Mouse (Mus musculus) liver, embryonic 16.5 days (tissue): ENCODE data around the gene Sec24c. TPM values are rescaled to one million over a fixed set of nuclear protein-coding genes. Genes with fewer than 3 reads are reported as not detected.
A peak's percentile ranks its signal among the peaks of the same experiment; 100 is the strongest.

Source experiments
- ATAC-seq: fragments of 200-750 bp; cut with Nextera tagmentation; 2 replicates; pipeline ENCODE4 v1.8.0; 2017; ENCODE audit warnings: low read depth, mild to moderate bottlenecking, moderate number of reproducible peaks, moderate library complexity
- H3K27ac ChIP-seq: fragments of 300-500 bp; sonication (generic); 2 replicates; pipeline ENCODE4 v1.5.1; 2014; ENCODE audit warnings: mild to moderate bottlenecking, low read length
- H3K27me3 ChIP-seq: fragments of 300-500 bp; sonication (generic); 2 replicates; pipeline ENCODE4 v1.6.1; 2014; ENCODE audit warnings: low read depth, low read length, mixed read lengths; ENCODE audit not compliant: control insufficient read depth, insufficient read depth
- H3K36me3 ChIP-seq: fragments of 300-500 bp; sonication (generic); 2 replicates; pipeline ENCODE4 v1.6.1; 2014; ENCODE audit warnings: mild to moderate bottlenecking; ENCODE audit not compliant: control insufficient read depth, insufficient read depth
- H3K4me1 ChIP-seq: fragments of 300-500 bp; sonication (generic); 2 replicates; pipeline ENCODE4 v1.6.1; 2014; ENCODE audit warnings: low read depth, low read length, mixed read lengths; ENCODE audit not compliant: control insufficient read depth
- H3K4me2 ChIP-seq: fragments of 300-500 bp; sonication (generic); 2 replicates; pipeline ENCODE4 v1.6.1; 2014; ENCODE audit warnings: low read depth, low read length, mixed read lengths
- H3K4me3 ChIP-seq: fragments of 300-500 bp; sonication (generic); 2 replicates; pipeline ENCODE4 v1.5.1; 2014; ENCODE audit warnings: low read depth, mild to moderate bottlenecking, low read length
- H3K9ac ChIP-seq: fragments of 300-500 bp; sonication (generic); 2 replicates; pipeline ENCODE4 v1.6.1; 2014; ENCODE audit warnings: low read depth, low read length
- H3K9me3 ChIP-seq: fragments of 300-500 bp; sonication (generic); replicated peaks from 2 replicates; pipeline ENCODE4 v1.6.1; 2016; ENCODE audit warnings: low read length; ENCODE audit not compliant: control insufficient read depth
- WGBS: fragments of 180-500 bp; shearing (Covaris S2); extraction: QIAGEN DNeasy Blood & Tissue Kit; methylation state at CpG from one replicate; pipeline ENCODE4 v1.1.7; 2014; ENCODE audit not compliant: insufficient replicate concordance; 5-methylcytosine and 5-hydroxymethylcytosine counted together
- polyA plus RNA-seq: library from polyadenylated mRNA; unstranded; fragments of >200 nt; fragmentation: Nextera tagmentation; extraction: Ambion mirVana; gene quantifications from 2 replicates; pipeline ENCODE4 v1.2.1, GENCODE M21; 2015

The Sec24c gene
- polyA plus RNA-seq, 1 experiment from 2014 or later: 46.0 TPM

DNA sequence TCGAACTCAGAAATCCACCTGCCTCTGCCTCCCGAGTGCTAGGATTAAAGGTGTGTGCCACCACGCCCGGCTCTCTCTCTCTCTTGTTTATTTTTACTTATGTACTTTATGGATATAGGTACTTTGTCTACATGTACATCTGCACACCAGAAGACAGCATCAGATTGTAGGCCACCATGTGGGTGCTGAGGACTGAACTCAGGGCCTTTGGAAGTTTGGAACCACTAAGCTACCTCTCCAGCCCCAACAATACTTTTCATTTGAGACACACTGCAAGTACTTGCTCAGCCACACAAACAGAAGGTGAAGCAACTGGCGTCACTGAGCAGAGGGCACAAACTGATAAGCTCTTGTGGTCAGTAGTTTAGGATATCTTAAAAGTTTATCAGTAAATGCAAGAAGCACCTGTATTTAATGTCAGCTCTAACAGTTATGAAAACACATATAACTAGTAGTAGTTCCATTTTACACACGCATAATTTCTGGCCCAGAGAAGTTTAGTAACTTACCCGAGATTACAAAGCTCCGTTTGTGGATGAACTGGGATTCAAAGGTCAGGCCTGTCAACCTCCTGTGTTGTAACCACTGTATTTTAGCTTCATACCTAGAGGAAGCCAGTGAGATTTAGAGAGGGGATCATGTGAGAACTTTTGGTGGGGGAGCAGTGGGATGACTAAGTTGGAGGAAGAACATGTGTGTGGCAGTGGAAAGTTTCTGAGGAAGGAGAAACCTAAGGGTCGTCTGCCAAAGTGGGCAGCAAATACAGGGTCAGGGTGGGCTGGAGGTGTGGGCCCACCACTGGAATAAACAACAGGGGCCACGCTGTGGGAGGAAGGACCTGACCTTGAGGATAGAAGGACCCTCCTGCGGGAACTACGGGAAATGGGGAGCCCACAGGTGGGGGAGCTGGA lies 59.2 kb downstream of the Sec24c start:
- H3K4me2 ChIP-seq: peak overlapping the region; percentile 77
- ATAC-seq: peak; percentile 25
- peak overlapping the region; percentile 86 for H3K27ac ChIP-seq
- peaks cover 32% of the 10 kb centered on the region for H3K4me1 ChIP-seq
- no peaks in the 10 kb centered on the region for H3K9me3 ChIP-seq
- WGBS: 15% methylated on average over 12 of the region's 12 CpGs
- peaks cover 17% of the 10 kb centered on the region for H3K36me3 ChIP-seq
- no peaks in the 10 kb centered on the region for H3K27me3 ChIP-seq
- peak overlapping the region; percentile 84 for H3K4me3 ChIP-seq
- H3K9ac ChIP-seq: peak overlapping the region; percentile 91

DNA sequence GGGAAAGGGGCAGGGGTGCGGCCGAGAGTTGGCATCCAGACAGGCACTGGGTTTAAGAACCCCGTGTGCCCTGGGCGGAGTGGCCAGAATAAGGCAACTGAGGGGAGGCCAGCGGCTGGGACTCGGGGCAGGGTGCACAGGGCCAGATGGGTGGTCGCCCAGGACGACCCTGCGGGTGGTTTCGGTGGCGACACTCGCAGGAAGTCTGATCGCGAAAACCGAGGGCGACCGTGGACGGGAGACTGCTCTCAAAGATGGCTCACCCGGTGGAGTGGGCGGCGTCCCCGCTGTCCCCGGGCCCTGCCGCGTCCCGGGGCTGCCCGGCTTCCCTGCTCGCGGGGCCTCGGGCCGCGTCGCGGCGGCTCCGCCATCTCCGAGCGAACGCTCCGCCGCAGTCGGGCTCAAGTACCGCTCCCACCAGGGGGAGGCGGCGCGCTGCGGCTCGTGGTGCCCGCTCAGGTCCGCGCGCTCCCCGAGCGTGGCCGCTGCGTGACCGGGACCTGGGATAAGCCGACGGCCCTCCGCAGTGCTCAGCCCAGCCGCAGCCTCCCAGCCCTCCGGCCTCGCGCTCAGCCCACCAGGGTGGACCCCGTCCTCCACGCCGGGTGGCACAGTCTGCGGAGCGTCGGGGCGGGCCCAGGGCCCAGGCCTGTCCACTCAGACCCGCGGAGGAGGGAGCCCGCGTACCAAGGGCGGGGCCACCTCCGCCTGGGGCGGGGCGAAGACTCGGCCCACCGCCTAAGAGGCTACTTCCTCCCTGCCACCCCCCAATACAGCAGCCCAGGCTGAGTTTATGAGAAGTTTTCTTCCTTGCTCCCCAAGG lies 60.1 kb downstream of the Sec24c start, which contains the start of gene Ndst2:
Gene Ndst2, minus strand, starts transcription at position 611 of the 823 bp plus-strand sequence.
- Histone ChIP-seq H3K9me3 (no peaks in the 10 kb centered on the region), H3K9ac (peak within 1 kb of the TSS; percentile 91), H3K4me2 (peak within 1 kb of the TSS; percentile 77), H3K4me3 (peak within 1 kb of the TSS; percentile 84), H3K27me3 (no peaks in the 10 kb centered on the region), H3K27ac (peak within 1 kb of the TSS; percentile 86), H3K4me1 (peaks cover 32% of the 10 kb centered on the region), H3K36me3 (peaks cover 10% of the 10 kb centered on the region)
- peak; percentile 98 for ATAC-seq
- under 1% methylated on average over 75 of the region's 81 CpGs for WGBS

DNA sequence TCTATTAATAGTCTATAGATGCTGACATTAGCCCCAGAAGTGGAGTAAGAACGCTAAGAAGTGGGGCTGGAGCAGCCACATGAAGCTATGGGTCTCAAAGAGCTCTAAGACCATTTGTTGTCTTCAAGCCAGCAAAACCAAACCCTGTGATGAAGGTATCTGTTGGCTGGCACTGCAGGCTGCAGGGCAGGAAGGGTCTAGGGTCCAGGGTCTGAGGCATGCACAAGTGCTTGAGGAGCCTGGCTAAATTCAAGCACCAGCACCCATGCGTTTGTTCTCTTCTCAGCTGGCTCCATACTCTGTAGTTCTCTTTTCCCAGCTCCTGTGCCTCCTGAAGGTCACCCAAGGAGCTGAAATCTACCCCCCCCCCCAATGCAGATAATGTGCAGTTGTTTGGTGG lies 60.9 kb downstream of the Sec24c start:
- Histone ChIP-seq H3K4me1 (peaks cover 32% of the 10 kb centered on the region), H3K36me3 (peaks cover under 1% of the 10 kb centered on the region), H3K27me3 (no peaks in the 10 kb centered on the region), H3K27ac (peak overlapping the region; percentile 86), H3K9me3 (no peaks in the 10 kb centered on the region), H3K4me3 (peak overlapping the region; percentile 84; the same call in 1 of the 2 replicates), H3K9ac (no peak overlapping the region; the same call in 1 of the 2 replicates), H3K4me2 (peak overlapping the region; percentile 77; the same call in 1 of the 2 replicates)
- 45% methylated on average over 2 of the region's 2 CpGs for WGBS
- no peak for ATAC-seq

DNA sequence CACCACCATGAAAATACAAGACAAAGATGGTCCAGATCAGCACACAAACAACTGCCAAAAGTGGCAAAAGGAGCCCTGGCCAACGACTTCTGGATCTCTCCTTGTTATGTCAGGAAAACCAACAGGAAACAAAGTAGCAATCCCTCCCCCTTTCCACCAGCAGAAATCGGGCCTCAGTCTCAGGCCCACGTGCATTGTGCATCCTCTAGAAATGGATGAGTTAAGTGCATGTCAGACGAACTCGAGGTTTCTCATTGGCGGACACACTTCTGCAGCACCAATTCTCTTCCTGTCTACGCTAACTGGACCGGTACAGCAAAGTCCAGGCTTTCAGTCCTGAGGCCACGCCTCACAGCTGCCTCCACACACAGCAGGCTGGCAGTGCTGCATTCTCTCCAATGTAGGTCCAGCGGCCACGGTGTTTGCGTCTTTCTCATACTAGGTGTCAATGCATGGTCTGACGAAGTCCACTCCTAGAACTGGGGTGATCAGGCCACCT lies 61.8 kb downstream of the Sec24c start:
- Histone ChIP-seq H3K27ac (no peak overlapping the region), H3K27me3 (no peaks in the 10 kb centered on the region), H3K4me3 (no peak overlapping the region), H3K9ac (no peak overlapping the region), H3K36me3 (no peaks in the 10 kb centered on the region; the same call in 1 of the 2 replicates), H3K4me1 (peaks cover 32% of the 10 kb centered on the region), H3K4me2 (no peak overlapping the region), H3K9me3 (no peaks in the 10 kb centered on the region)
- WGBS: 68% methylated on average over 13 of the region's 13 CpGs
- no peak for ATAC-seq

DNA sequence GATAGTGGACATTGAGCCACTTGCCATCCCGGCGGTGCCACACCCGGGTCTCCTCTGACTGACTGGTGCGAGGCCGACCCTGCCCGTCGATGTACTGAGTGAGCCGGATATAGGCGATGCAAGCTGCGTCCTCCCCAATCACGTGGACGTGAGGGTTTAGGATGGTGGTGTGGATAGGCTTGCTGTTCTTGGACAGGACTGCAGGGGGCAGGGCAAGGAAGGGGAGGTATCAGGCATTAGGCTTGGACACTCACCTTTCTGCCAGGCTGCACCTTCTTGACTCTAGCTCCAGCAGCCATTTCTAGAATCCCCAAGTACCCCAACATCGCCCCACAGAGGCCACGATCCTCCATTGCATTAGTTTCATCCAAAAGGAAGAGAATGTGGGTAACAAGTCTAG lies 63.2 kb downstream of the Sec24c start:
- ATAC-seq: no peak
- Histone ChIP-seq H3K27ac (no peak overlapping the region), H3K27me3 (no peaks in the 10 kb centered on the region), H3K36me3 (no peaks in the 10 kb centered on the region; the same call in 1 of the 2 replicates), H3K4me1 (peaks cover 21% of the 10 kb centered on the region), H3K9ac (no peak overlapping the region), H3K9me3 (no peaks in the 10 kb centered on the region), H3K4me3 (no peak overlapping the region), H3K4me2 (0 out of 2 replicates have a peak overlapping the region, but pooled peaks have one; percentile 19)
- WGBS: 47% methylated on average over 14 of the region's 14 CpGs

DNA sequence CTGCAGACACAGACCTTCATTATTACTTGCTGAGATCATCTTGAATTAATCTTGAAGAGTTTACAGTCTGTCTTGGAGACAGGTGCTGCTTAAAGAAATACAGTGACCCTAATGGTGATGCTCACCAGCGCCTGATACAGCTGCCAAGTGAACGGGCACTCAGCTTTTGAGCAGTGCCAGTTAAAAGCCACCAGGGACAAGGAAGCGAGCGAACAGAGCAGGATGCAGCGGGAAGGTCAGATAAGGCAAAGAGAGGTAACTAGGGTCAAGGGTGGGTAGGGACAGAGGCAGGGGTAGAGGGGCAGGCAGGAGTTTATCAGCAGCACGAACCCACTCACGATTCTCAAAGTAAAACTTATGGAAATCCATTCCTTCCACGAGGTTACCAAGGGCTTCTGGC lies 64.4 kb downstream of the Sec24c start:
- Histone ChIP-seq H3K4me1 (peaks cover 17% of the 10 kb centered on the region), H3K4me3 (no peak overlapping the region), H3K27me3 (no peaks in the 10 kb centered on the region), H3K36me3 (no peaks in the 10 kb centered on the region; the same call in 1 of the 2 replicates), H3K9ac (no peak overlapping the region), H3K4me2 (no peak overlapping the region), H3K27ac (no peak overlapping the region), H3K9me3 (no peaks in the 10 kb centered on the region)
- no peak for ATAC-seq
- WGBS: 73% methylated on average over 8 of the region's 8 CpGs

DNA sequence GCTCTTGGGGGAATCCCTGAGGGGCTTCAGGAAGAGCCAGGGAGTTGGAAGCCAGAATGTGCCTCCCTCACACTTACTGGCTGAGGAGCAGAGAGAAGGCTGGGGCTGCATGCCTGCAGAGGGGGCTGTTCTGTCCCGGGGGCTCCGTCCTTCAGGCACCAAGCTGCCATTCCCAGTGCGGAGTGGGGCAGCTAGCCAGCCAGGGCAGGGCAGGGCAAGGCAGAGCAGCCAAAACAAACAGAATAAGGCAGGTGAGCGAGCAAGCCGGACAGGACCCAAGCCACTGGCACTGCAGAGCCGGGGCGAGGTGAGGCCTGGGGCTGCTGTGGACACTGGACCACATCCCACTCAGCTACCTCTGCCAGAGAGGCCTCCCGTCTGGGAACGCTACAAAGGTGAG lies 67.2 kb downstream of the Sec24c start:
- H3K27ac ChIP-seq: no peak overlapping the region
- no peak overlapping the region for H3K4me2 ChIP-seq
- no peaks in the 10 kb centered on the region for H3K27me3 ChIP-seq
- ATAC-seq: no peak
- H3K4me1 ChIP-seq: peaks cover 10% of the 10 kb centered on the region
- H3K36me3 ChIP-seq: no peaks in the 10 kb centered on the region; the same call in 1 of the 2 replicates
- 72% methylated on average over 9 of the region's 9 CpGs for WGBS
- no peaks in the 10 kb centered on the region for H3K9me3 ChIP-seq
- no peak overlapping the region for H3K9ac ChIP-seq
- H3K4me3 ChIP-seq: no peak overlapping the region

DNA sequence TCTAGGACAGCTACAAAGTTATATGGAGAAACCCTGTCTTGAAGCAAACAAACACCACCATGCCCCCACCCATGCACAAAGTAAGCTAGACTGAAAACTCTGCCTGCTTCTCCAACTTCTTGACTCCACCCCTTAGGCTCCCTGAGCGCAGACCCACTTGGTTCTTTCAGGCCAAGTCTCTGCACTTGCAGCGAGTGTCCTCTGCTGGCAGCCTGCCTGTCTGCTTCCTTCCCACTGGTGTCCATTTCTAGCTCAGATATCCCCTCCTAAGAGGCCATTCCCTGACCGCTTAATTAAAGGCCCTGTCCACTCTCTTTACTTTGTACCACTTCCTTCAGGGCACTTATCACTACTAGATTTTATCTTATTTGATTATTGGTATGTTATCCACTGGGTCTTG lies 69.5 kb downstream of the Sec24c start:
- H3K27me3 ChIP-seq: no peaks in the 10 kb centered on the region

More for the DNA sequence above, 69.5 kb downstream of the Sec24c start:
- Histone ChIP-seq H3K4me2 (no peak overlapping the region), H3K4me3 (no peak overlapping the region), H3K36me3 (no peaks in the 10 kb centered on the region; the same call in 1 of the 2 replicates), H3K9ac (no peak overlapping the region), H3K4me1 (no peaks in the 10 kb centered on the region), H3K27ac (no peak overlapping the region), H3K9me3 (no peaks in the 10 kb centered on the region)
- ATAC-seq: no peak
- 60% methylated on average over 3 of the region's 3 CpGs for WGBS
